Mouse (Mus musculus) thymus, postnatal 36 days (tissue): ENCODE results near the gene Acoxl.

Source experiments
- DNase-seq, 2 experiments: peaks; one replicate each; pipeline ENCODE4 v3.0.0; 2022; ENCODE audit warnings: mixed read lengths in 2 of 2

Acoxl gene

GRCm38 (mm10) chr2:128149596-128149995, 310.9 kb downstream of the Acoxl start:
- DNase-seq = no peak

- no peak for DNase-seq
Observed at GRCm38 (mm10) chr2:128152211-128152610, 313.5 kb downstream of the Acoxl start.

- DNase-seq = peak; percentile 71 to 88
Observed at GRCm38 (mm10) chr2:128152845-128153550, 314.3 kb downstream of the Acoxl start.

- peak in 1 of 2 experiments; percentile 70 for DNase-seq
Observed at GRCm38 (mm10) chr2:128153551-128153910, 314.9 kb downstream of the Acoxl start.

- DNase-seq = peak; percentile 28 to 47
Observed at GRCm38 (mm10) chr2:128155412-128156066, 316.9 kb downstream of the Acoxl start.

GRCm38 (mm10) chr2:128156067-128156462, 317.4 kb downstream of the Acoxl start:
- peak; percentile 46 to 66 for DNase-seq

GRCm38 (mm10) chr2:128156557-128157412, 318.1 kb downstream of the Acoxl start:
- no peak for DNase-seq

GRCm38 (mm10) chr2:128158734-128159410, 320.2 kb downstream of the Acoxl start:
- DNase-seq = peak; percentile 26 to 49

GRCm38 (mm10) chr2:128159619-128160125, 321.0 kb downstream of the Acoxl start:
- peak in 1 of 2 experiments; percentile 24 for DNase-seq

GRCm38 (mm10) chr2:128163177-128163576, 324.5 kb downstream of the Acoxl start:
- DNase-seq = no peak

- peak in 1 of 2 experiments; percentile 35 for DNase-seq
Observed at GRCm38 (mm10) chr2:128166623-128167423, 328.1 kb downstream of the Acoxl start.

- DNase-seq = no peak
Observed at GRCm38 (mm10) chr2:128167930-128168329, 329.3 kb downstream of the Acoxl start.

- DNase-seq = no peak
Observed at GRCm38 (mm10) chr2:128169486-128169885, 330.8 kb downstream of the Acoxl start.

- no peak for DNase-seq
Observed at GRCm38 (mm10) chr2:128169972-128170371, 331.3 kb downstream of the Acoxl start.

- DNase-seq = no peak
Observed at GRCm38 (mm10) chr2:128170614-128171013, 331.9 kb downstream of the Acoxl start.

- DNase-seq = no peak
Observed at GRCm38 (mm10) chr2:128172266-128172665, 333.6 kb downstream of the Acoxl start.
